Mouse (Mus musculus) granulocyte monocyte progenitor cell, adult 5-6 weeks (primary cell): ENCODE data around the gene Ptgdr2. TPM values are rescaled to one million over a fixed set of nuclear protein-coding genes. Genes with fewer than 3 reads are reported as not detected.

Experiments used
- ATAC-seq: replicated peaks from 2 replicates; pipeline ENCODE4 v1.8.0; 2016; ENCODE audit warnings: mild to moderate bottlenecking, moderate TSS enrichment, inconsistent platforms; ENCODE audit not compliant: poor library complexity, severe bottlenecking
- total RNA-seq, 2 experiments: library from RNA; stranded (forward) in 1 of 2; stranded (reverse) in 1 of 2; fragments of 200-712, 200-1000 nt in 1 of 2; fragments of >200 nt in 1 of 2; fragmentation: Nextera tagmentation in 1 of 2; gene quantifications; 2 replicates each; pipeline ENCODE4 v1.2.3; 2014 to 2017

Gene Ptgdr2
- total RNA-seq (2014; fragmentation: Nextera tagmentation) = not detected in 2 replicates
- total RNA-seq (2017) = not detected in 2 replicates

DNA sequence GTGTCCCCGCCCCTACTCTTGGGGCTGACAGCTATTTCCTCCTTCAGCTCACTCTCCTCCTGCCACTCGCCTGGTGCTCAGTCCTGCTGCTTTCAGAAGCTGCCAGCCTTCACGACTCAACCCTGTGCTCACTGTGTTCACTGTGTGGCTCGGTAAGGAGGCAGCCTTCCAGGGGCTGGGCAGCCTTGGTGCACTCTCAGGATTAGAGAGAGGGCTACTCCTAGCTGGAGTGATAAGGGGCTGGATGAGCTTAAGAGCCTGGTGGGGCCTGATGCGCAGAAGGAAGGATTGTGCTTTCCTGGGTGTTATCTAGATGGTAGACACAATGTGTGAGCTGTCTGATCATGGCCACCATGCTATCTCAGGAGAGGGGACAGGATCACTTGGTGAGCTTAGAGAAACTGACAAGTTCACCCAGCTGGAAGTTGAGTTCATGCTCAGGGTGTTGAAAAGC is at the start of gene Ptgdr2:
Ptgdr2 (plus strand) TSS at position 51 of the 454 bp plus-strand sequence.
- no peak for ATAC-seq

DNA sequence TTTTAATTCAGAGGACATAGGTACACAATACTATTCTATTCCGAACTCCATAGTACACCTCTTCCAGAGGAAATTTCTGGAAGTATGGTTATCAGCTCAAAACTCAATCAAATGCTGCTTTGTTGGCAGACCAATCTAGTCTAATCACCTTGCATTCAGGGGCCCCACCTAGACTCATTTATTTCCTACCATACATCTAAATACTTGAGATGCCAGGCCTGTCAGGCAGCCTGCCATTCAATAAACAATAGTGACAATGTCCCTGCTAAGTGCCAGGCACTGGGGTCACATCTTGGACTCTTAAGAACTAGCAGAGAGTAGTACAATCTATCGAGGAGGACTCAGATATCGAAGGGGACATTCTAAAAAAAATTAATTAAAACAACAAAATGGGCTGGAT is 44.8 kb upstream of the Ptgdr2 start:
- no peak for ATAC-seq

DNA sequence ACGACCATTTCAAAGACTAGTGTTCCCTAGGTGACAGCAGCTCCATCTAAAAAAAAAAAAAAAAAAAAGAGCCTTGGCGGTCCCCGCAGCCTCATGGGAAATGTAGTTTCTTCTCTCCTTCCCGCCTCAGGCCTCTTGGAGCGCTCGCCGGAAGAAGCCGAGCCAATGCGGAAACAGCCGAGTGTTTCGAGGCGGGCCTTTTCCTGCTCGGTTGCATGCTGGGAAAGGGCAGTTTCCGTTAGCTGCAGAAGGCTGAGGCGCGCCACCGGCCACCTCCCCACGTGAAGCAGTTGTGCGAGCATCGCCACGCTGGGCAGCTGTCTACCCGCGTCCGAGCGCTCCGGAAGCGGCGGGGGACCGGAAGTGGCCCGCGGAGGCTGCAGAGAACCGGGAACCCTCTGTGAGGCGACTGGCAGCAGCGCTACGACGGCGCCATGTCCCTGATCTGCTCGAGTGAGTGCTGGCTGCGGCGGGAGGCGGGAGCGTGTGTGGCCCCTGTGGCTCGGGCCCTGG is 41.9 kb upstream of the Ptgdr2 start, which contains the start of gene Prpf19:
Prpf19 (plus strand) TSS at position 216 of the 513 bp plus-strand sequence.
- peak; percentile 97 for ATAC-seq

DNA sequence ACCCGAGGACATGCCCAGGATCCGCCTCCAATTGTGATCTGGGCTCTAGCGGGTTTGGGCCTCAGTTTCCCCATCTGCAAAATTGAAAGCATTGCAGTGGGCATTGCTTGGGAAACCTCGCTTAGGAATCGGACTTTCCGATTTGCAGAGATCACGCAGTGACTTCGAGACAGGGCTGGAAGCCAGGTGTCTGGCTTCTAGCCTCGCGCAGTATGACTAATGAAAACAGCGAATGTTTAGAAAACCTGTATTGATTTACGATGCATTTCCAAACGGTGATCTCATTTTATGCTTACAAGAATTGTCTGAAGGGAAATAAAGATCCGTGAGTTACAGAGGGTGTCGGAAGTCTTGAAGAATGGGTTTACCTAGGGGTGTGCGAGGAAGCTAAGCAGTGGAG is 41.3 kb upstream of the Ptgdr2 start:
- no peak for ATAC-seq

DNA sequence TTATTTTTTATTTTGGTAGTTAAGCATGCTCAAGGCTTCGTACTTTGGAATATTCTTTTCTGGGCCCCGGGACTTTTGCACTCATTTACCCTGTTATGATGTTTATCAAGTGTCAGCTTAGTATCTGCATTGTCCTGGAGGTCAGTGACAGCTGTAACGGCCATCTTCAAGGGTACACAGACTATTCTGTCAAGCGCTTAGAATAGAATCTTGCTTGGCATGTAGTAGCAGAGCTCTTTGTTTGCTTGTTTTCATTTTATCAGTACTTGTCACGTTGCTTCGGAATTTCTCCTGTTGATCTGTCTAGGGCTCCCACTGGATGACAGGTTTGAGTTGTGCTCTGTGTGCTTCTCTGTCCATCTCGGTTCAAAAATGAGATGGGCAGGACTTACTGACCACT is 40.1 kb upstream of the Ptgdr2 start:
- no peak for ATAC-seq

DNA sequence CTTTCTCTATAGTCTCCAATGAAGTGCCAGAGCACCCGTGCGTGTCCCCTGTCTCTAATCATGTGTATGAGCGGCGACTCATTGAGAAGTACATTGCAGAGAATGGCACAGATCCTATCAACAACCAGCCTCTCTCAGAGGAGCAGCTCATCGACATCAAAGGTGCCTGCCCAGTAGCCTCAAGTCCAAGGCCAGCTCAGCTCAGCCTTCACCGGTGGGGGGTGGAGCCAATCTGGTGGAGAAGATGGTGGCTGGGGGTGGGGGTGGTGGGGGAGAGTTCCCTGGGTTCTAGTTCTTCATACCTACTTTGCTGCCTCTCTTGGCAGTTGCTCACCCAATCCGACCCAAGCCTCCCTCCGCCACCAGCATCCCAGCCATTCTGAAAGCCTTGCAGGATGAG is 39.5 kb upstream of the Ptgdr2 start:
- no peak for ATAC-seq

DNA sequence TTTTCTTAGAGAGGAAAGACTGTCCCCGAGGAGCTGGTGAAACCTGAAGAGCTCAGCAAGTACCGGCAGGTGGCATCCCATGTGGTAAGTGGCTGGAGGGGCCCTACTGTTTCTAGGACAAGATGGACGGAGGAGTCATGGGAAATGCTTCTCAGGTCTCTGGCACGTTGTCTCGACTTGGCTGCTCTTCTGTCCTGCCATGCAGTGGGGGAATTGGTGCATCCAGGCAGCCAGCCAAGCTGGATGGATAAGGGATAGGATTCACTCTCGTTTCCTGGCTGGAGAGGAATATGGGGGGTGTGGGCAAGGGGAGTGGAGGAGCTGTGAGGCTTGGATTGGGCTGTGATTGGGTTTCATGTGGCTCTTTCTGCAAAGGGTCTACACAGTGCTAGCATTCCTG is 36.6 kb upstream of the Ptgdr2 start:
- ATAC-seq = no peak

DNA sequence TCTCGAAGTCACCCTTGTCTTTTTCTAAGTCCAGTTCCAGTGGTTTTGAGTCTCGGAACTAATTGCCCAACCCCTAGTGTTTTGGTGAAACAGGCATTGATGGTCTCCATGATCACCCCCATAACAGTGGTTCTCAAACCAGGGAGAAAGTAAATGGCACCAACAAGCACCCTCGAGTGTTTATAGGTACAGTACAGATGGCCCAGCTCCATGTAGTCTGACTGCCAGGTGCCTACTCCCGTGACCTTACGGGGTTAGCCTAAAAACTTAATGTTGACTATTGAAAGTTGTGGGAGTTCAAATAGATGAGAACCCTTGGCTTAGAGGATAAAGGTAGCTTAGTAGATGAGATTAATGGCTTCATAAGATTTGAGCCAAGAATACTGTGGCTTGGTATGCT is 35.9 kb upstream of the Ptgdr2 start:
- no peak for ATAC-seq

DNA sequence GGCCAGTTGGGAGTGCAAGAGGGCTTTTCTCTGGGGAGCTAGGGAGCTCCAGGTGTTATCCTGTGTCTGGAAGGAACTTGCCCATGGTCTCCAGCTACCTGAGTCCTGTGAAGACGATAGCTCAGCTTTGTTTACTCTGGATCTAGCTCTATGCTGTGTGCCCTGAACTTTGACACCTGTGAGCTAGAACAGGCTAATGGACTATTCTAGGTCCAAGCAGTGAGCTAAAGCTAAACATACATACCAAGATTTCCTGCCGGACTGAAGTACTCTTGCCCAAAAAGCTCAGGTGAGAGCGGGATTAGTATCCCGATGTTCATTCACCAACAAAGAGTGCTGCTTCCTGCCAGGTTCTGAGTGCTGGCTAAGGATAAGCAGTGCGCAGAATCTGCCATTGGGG is 32.4 kb upstream of the Ptgdr2 start:
- ATAC-seq = no peak

DNA sequence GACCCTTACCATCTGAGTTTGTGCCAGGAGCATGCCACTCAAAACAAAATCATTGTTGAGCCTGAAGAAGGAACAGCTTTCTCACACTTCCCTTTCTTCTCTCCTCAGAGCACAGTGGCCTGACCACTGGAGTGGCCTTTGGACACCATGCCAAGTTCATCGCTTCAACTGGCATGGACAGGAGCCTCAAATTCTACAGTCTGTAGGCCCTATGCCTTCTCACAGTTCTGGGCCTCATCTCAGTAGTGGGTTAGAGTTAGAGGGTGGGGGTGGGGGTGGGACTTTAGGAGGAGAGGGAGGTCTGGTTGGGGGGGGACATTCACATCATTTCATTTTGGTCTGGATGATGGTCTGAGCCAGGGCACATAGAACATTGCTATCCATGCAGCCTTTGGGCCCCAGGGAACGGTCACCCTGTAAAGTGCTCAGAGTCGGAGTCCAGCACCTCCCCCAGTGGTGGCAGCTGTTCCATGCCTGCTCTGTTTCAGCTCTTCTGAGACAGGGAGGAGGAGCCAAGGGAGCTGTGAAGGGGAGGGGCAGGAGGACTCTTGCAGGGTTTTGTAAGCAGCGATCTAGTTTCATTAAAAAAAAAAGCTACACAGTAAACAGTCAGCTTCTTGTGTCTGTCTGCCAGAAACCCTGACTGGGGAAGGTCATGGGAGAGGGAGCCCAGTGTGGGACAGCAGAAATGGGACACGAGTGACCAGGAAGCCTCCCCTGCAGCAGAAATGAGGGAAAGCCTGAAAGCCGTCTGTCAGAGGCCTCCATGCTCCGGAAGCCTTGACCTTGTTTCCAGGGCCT is 31.8 kb upstream of the Ptgdr2 start:
- peak; percentile 54; the same call in 1 of the 2 replicates for ATAC-seq

DNA sequence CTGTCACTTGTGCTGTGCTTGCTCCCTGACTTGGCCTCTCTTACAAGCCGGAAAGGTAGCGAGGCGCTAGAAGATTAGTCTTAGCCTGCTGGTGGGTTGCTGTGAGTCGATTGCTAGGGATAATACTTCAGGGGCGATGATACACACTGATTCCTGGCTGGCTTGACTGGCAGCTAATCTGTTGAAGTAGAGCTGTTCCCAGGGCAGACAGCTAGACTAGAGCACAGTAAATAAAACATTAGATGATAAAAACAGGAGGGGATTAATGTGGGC is 31.3 kb upstream of the Ptgdr2 start:
- ATAC-seq = no peak

DNA sequence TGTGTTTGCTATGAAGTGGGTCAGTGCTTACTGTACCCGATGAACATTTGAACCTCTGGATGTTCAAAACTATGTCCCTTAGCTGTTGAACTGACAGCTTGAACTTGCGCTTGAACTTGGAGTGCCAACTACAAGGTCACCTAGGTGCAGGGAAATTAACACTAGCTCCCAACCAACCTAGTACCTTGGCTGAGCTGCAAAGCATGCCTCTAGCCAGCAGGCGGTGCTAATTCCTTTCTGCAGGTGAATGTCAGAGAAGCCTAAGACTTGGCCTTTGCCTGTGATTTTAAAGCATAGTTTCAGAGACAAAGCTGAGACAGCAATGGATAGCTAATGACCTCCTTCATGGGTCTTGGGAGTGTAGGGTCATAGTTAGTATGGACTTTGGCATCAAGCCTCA is 29.1 kb upstream of the Ptgdr2 start:
- peak; percentile 55; the same call in 1 of the 2 replicates for ATAC-seq

DNA sequence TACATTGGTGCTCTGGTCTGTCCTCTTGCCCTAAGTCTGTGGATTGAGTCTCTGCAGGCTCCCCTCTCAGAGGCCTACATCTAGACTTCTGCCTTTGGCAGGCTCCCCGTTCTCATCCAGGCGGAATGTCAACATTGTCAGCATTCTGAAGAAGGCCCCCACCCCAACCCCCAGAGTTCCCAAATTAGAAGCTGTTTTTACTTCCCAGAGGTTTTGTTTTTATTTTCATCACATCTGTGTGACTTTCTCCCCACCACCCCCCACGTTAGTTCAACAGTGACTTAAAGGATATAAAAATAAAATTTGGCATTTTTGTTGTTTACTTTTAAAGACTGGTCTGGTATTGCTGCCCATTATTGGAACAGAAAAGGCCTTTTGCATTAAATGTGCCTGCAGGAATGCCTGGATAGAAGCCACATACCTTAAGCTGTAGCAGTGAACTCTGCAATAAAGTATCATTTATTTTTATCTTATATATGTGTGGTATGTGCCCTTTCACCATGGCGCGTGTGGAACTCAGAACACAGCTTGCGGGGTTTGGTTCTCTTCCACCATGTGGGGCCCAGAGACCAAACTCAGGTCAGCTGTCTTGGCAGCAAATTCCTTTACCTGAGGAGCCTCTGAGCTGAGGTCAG is 27.8 kb upstream of the Ptgdr2 start:
- no peak for ATAC-seq

DNA sequence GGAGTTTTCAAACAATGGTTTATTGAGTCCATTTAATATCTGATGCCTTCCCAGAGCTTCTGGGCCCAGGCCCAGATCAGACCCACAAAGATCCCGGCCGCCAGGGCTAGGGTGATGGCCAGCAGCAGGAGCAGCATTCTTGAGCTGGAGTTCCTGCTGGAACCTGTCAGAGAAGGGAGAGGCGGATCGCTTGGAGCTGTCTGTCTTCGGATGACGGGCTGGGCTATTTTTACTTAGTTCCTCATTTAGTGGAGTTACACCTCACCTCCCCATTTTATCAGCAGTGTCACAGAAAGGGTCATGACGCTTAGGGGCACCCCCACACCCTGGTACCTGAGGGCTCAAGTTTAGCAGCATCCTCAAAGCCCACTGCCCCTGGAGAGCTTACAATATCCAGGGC is 22.7 kb upstream of the Ptgdr2 start:
- ATAC-seq = peak; percentile 82

DNA sequence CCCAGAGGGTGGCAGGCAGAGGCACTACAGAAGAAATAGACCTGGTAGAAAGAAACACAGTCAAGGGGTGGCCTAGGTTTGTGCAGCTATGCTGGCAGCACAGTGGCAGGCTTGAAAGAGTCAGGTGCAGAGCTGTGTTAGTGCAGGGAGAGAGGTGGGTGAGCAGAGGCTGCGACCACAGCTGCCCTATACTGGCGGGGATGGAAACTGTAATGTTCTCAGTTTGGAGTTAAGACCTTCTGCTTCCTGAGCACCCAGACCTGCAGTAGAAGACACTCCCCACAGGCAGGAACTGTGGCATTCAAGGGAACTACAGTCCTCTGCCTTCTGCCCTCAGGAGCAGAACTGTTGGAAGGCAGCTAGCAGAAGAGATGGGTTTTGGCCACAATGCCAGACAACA is 22.1 kb upstream of the Ptgdr2 start:
- peak; percentile 29; the same call in 1 of the 2 replicates for ATAC-seq

DNA sequence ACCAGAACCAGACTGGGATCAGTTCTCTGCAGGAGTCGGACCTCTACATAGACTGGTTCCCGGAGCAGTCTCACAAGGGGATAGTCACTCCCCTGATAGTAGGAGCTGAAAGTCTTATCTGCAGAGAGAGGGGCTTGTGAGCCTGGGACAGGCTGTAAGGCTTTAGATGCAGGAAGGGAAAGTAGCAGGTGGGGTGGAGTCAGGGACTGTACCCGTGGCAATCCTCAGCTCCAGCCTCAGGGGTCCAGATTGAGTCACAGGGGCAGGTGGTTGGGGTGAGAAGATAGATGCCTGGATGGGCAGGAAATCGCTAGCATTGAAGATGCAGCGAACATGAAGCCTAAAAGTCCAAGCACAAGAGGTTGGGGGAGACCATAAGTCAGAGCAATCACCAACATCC is 20.5 kb upstream of the Ptgdr2 start:
- no peak for ATAC-seq

DNA sequence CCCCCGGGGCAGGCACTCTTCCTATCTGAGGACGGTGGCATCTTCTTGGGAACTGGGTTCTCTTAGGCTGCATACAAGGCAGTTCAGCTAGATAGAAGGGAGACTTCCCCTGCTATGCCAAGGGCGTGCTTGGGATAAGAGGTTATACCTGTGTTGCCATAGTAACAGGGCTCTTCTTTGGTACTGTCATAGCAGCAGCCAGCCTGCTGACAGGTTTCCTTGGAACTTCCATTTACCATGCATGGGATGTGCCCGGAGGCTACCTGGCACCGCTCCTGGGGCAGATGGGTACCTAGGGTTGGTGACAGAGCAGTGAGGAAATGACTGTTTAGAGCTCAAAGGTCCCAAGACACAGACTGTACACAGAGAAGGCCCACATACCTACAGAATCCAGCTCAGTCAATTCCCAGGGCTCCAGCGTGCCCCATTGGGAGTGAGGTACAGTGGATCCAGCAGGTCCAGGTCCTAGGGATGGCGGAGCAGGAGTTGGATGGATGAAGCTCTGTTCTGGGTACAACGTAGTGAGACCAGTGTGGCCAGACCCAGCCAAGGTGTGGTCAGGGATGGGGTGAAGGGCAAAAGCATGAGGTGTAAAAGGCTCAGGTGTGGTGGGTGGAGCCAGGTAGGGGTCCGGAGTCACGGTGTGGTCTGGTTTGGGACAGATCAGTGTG is 18.5 kb upstream of the Ptgdr2 start:
- no peak for ATAC-seq

DNA sequence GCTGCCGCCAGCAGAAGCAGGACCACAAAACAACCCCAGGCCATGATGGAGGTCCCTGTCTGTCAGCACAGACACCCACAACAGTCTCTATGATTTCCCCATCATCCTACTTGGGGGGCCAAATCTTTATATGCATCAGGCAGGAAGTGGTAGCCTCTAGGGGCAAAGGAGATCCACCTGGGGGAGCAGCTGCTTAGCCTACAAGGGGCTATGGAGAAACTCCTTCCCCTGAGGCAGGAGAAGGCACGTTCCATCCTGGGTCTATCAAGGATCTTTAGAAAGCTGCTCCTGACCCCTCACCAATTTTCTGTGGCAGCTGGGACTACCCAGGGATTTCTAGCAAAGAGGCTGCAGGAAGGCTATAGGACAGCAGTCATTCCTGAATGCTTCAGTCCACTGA is 16.4 kb upstream of the Ptgdr2 start, which contains the start of gene Zp1:
Zp1 (minus strand) TSS at position 101 of the 400 bp plus-strand sequence.
- no peak for ATAC-seq

DNA sequence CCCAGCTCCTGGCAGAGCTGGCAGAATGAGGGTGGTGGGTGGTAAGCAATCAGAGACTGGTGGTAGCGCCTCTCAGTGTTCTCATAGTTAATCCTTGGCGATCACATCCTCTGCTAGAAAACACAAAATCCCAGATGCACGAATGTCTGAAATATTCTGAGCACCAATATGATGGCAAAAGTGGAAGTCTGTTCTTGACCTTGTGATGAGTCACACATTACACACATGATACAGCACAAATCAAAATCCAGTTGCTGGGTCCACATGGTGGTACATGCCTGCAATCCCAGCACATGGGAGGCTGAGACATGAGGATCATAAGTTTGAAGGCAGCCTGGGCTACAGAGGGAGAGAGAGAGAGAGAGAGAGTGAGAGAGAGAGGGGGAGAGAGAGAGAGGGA is 15.9 kb upstream of the Ptgdr2 start:
- ATAC-seq = no peak

DNA sequence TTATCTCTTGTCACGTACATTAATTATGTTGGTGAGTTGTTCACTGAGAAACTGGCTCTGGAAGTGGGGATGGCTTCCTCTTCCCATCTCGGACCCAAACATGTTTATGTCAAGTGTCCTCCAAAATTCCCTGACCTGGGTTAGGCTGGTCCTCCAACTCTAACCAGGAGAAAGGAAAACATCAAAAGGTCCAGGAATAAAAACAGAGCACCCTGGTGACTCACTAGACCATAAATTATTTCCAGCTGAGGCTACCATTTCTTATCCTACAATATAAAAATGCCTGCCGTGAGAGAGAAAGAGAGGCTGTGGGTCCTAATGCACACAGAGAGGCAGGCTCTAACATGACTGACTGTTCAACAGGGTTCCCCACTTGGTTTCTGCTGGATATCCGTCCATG is 12.7 kb upstream of the Ptgdr2 start:
- ATAC-seq = no peak

DNA sequence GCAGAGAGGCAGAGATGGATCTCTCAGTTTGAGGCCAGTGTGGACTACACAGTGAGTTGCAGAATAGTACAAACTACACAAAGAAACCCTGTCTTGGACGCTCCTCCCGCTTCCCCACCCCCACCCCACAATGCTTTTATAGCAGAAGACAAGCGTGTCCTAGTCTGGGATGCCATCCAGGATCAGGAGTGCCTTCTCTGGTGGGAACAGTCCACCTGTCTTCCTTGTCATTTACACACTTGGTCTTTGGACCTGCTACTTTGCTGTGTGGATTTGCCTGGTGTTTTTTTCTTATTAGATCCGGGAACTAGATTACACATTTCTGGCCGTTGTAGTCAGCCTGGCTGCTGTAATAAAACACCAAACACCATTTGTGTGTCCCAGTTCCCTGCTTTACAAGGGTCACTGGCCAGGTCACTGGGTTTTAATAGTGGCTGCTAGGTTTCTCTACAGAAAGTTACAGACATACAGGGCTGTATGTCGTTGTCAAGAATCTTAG is 10.8 kb upstream of the Ptgdr2 start:
- ATAC-seq = no peak
